In the genomic region with DNA sequence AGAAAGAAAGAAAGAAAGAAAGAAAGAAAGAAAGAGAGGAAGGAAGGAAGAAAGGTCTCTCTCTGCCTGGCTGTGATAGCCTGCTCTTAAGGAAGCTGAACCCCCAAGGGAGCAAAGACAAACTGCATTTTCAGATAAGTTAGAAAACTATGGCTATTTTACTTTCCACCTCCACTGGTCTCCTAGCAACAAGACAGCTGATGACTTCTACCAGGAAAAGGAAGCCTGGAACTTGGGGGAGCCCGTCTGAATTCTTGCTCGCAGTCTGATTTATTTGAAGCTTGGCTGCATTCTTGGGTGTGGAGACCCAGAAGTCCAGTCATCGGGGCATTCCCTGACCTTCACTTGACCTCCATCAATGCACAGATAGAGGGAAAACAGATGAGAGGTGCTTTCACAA, we compare ENCODE assay signal across 8 mouse cellular contexts.
DNase-seq lines count a peak whose midpoint lies in the region; ATAC-seq and TF ChIP-seq lines count a peak whose summit lies in the region.

No protein-coding gene starts in this region.

- peaks cover 20% of the 10 kb centered on the region for H3K4me1 ChIP-seq in heart, embryonic 12.5 days (replicated peaks)
- no peaks in the 10 kb centered on the region for H3K4me1 ChIP-seq in midbrain, postnatal 0 days (ENCODE audit: insufficient read depth, low read length)

- no peak for DNase-seq in gastrocnemius, adult 2 months
- DNase-seq in gastrocnemius, adult 8-10 months (ENCODE audit: low spot score in 2 of 2) = no peak
- DNase-seq in urinary bladder, postnatal 14 days (ENCODE audit: low spot score) = peak; percentile 4
- no peak for DNase-seq in urinary bladder, postnatal 4 days (ENCODE audit: low spot score in 2 of 2)
- peak; percentile 62 for DNase-seq in midbrain, postnatal 0 days (ENCODE audit: low spot score)
- no peak for DNase-seq in spleen, postnatal 4 days (ENCODE audit: low spot score in 2 of 2)
- no peak for DNase-seq in thymus, postnatal 0 days (ENCODE audit: low spot score)

- no peaks in the 10 kb centered on the region for H3K27me3 ChIP-seq in heart, embryonic 12.5 days (replicated peaks)
- H3K27me3 ChIP-seq in midbrain, postnatal 0 days (ENCODE audit: insufficient read depth, low read length) = no peaks in the 10 kb centered on the region

- TF ChIP-seq CTCF in gastrocnemius, adult 2 months (IDR thresholded peaks at IDR 0.05) = no peak
- TF ChIP-seq CTCF in midbrain, postnatal 0 days (IDR thresholded peaks at IDR 0.05) = no peak

- H3K27ac ChIP-seq in gastrocnemius, adult 2 months = peak overlapping the region; percentile 83
- peak overlapping the region; percentile 78 for H3K27ac ChIP-seq in heart, embryonic 12.5 days (ENCODE audit: poor library complexity, severe bottlenecking)
- H3K27ac ChIP-seq in midbrain, postnatal 0 days (ENCODE audit: low read depth, low read length) = no peak overlapping the region

- intact Hi-C loops in gastrocnemius, adult 2 months (cut with DNase I) = no loop called here

- H3K4me2 ChIP-seq in heart, embryonic 12.5 days = peak overlapping the region; percentile 61
- H3K4me2 ChIP-seq in midbrain, postnatal 0 days (ENCODE audit: low read depth, low read length, poor library complexity, severe bottlenecking) = no peak overlapping the region

- no peaks in the 10 kb centered on the region for H3K36me3 ChIP-seq in heart, embryonic 12.5 days
- H3K36me3 ChIP-seq in midbrain, postnatal 0 days (ENCODE audit: insufficient read depth, low read length) = no peaks in the 10 kb centered on the region

- WGBS in heart, embryonic 12.5 days = 6% methylated on average over 3 of the region's 3 CpGs
- 21% methylated on average over 3 of the region's 3 CpGs for WGBS in midbrain, postnatal 0 days

- H3K4me3 ChIP-seq in gastrocnemius, adult 2 months = peak overlapping the region; percentile 65
- H3K4me3 ChIP-seq in heart, embryonic 12.5 days = 0 out of 2 replicates have a peak overlapping the region, but pooled peaks have one; percentile 20
- H3K4me3 ChIP-seq in midbrain, postnatal 0 days (ENCODE audit: low read depth, low read length) = no peak overlapping the region

- peak; percentile 54 for ATAC-seq in heart, embryonic 12.5 days (ENCODE audit: insufficient number of reproducible peaks, low FRiP score)
- ATAC-seq in midbrain, postnatal 0 days (ENCODE audit: low FRiP score) = no peak

- H3K9me3 ChIP-seq in heart, embryonic 12.5 days (replicated peaks) = no peaks in the 10 kb centered on the region
- H3K9me3 ChIP-seq in midbrain, postnatal 0 days (ENCODE audit: low read length) = no peaks in the 10 kb centered on the region

- H3K9ac ChIP-seq in heart, embryonic 12.5 days = no peak overlapping the region
- no peak overlapping the region for H3K9ac ChIP-seq in midbrain, postnatal 0 days (replicated peaks; ENCODE audit: low read length, poor library complexity, severe bottlenecking)

Comparison
In these comparisons a context has a peak if more than half of its experiments do, and no peak if none do; other contexts are left out.
1. DNase-seq: peak in urinary bladder, postnatal 14 days (single experiment) and midbrain, postnatal 0 days (single experiment); none in gastrocnemius, adult 2 months (single experiment), gastrocnemius, adult 8-10 months (0 of 2), urinary bladder, postnatal 4 days (0 of 2), spleen, postnatal 4 days (0 of 2) and thymus, postnatal 0 days (single experiment).